Mouse (Mus musculus) cerebellum, adult 18-20 months (tissue): Measurements from ENCODE around the gene Itk.

Experiments
- DNase-seq, 2 experiments: peaks; one replicate each; pipeline ENCODE4 v3.0.0; 2021

The Itk gene

GRCm38 (mm10) chr11:46305881-46306520, 83.3 kb downstream of the Itk start:
- peak in 1 of 2 experiments; percentile 24 for DNase-seq

GRCm38 (mm10) chr11:46304864-46305710, 84.2 kb downstream of the Itk start:
- DNase-seq, result peak; percentile 52 to 54

- DNase-seq, result peak in 1 of 2 experiments; percentile 10
Measured at GRCm38 (mm10) chr11:46304093-46304492, 85.2 kb downstream of the Itk start.

- DNase-seq, result peak in 1 of 2 experiments; percentile 30
Measured at GRCm38 (mm10) chr11:46302471-46302870, 86.8 kb downstream of the Itk start.

- peak; percentile 36 to 44 for DNase-seq
Measured at GRCm38 (mm10) chr11:46301579-46302248, 87.6 kb downstream of the Itk start.

- no peak for DNase-seq
Measured at GRCm38 (mm10) chr11:46299901-46300300, 89.4 kb downstream of the Itk start.

- peak; percentile 81 to 83 for DNase-seq
Measured at GRCm38 (mm10) chr11:46298889-46299785, 90.2 kb downstream of the Itk start.

GRCm38 (mm10) chr11:46294390-46294789, 94.9 kb downstream of the Itk start:
- no peak for DNase-seq

GRCm38 (mm10) chr11:46293491-46293890, 95.8 kb downstream of the Itk start:
- DNase-seq, result peak; percentile 80 to 88

GRCm38 (mm10) chr11:46290988-46291405, 98.3 kb downstream of the Itk start:
- no peak for DNase-seq

GRCm38 (mm10) chr11:46289561-46289960, 99.8 kb downstream of the Itk start:
- no peak for DNase-seq

GRCm38 (mm10) chr11:46289022-46289421, 100.3 kb downstream of the Itk start:
- no peak for DNase-seq

- DNase-seq, result no peak
Measured at GRCm38 (mm10) chr11:46288091-46288490, 101.2 kb downstream of the Itk start.

- DNase-seq, result peak in 1 of 2 experiments; percentile 36
Measured at GRCm38 (mm10) chr11:46286803-46287202, 102.5 kb downstream of the Itk start.

- DNase-seq, result no peak
Measured at GRCm38 (mm10) chr11:46283800-46284199, 105.5 kb downstream of the Itk start.

- DNase-seq, result no peak
Measured at GRCm38 (mm10) chr11:46282612-46283011, 106.7 kb downstream of the Itk start.

GRCm38 (mm10) chr11:46278709-46279108, 110.6 kb downstream of the Itk start:
- no peak for DNase-seq

- DNase-seq, result no peak
Measured at GRCm38 (mm10) chr11:46278140-46278539, 111.2 kb downstream of the Itk start.

- DNase-seq, result peak; percentile 42 to 53
Measured at GRCm38 (mm10) chr11:46276778-46277177, 112.5 kb downstream of the Itk start.

- no peak for DNase-seq
Measured at GRCm38 (mm10) chr11:46276168-46276567, 113.1 kb downstream of the Itk start.

- DNase-seq, result peak; percentile 85 to 87
Measured at GRCm38 (mm10) chr11:46275302-46275701, 114.0 kb downstream of the Itk start.
